Mouse (Mus musculus): ENCODE data around the gene Dcaf8.

DNA sequence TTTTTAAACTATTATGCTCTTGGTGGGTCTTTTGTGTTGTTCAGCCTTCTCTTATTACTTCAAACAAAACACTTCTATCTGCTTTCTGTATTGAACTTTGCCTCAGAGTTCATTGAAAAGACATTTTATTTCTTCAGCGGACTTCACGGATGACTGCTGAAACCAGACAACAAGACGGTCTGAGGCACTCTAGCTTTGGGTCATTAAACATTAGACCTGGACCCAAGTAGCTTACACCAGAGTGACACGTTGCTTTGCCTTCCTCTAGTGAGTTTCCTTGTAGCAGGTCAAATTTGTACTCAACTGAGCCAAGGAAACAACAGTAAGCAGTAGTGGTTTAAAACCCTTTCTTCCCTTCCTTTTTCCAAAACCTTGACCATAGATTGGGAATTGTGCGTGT is 20.0 kb downstream of the Dcaf8 start:
- TF ChIP-seq CTCF (conservative IDR thresholded peaks at IDR 0.05; ENCODE audit: low read length) = no peak
- TF ChIP-seq NANOG (IDR thresholded peaks at IDR 0.05; ENCODE audit: borderline replicate concordance, low read length) = no peak
- no peak for TF ChIP-seq POU5F1 (IDR thresholded peaks at IDR 0.05; ENCODE audit: borderline replicate concordance, low read length)

All from E14TG2a.4 (cell line).